Mouse (Mus musculus) heart, embryonic 14.5 days (tissue): ENCODE results near the gene Gper1. TPM values are rescaled to one million over a fixed set of nuclear protein-coding genes. Genes with fewer than 3 reads are reported as not detected.

Experiments
- ATAC-seq: fragments of 200-750 bp; cut with Nextera tagmentation; 2 replicates; pipeline ENCODE4 v1.8.0; 2017; ENCODE audit warnings: low read depth, moderate TSS enrichment; ENCODE audit not compliant: insufficient number of reproducible peaks, insufficient read depth, low FRiP score
- H3K27ac ChIP-seq, 2 experiments: fragments of 200-500 bp in 1 of 2; fragments of 300-500 bp in 1 of 2; sonication (generic) in 1 of 2; replicated peaks in 1 of 2; 2 replicates each; pipeline ENCODE4 v1.5.1; 2012 to 2014; ENCODE audit warnings: low read depth in 2 of 2, low read length in 2 of 2, control low read depth in 1 of 2, mild to moderate bottlenecking in 1 of 2, mixed read lengths in 1 of 2; ENCODE audit not compliant: control insufficient read depth in 1 of 2, insufficient read depth in 1 of 2
- H3K27me3 ChIP-seq: fragments of 300-500 bp; sonication (generic); 2 replicates; pipeline ENCODE4 v1.6.1; 2014; ENCODE audit warnings: mild to moderate bottlenecking, low read length, control low read depth; ENCODE audit not compliant: control insufficient read depth, insufficient read depth
- H3K36me3 ChIP-seq: fragments of 300-500 bp; sonication (generic); 2 replicates; pipeline ENCODE4 v1.6.1; 2014; ENCODE audit warnings: mild to moderate bottlenecking, control low read depth, low read length, mixed read lengths; ENCODE audit not compliant: control insufficient read depth, insufficient read depth
- H3K4me1 ChIP-seq, 2 experiments: fragments of 200-500 bp in 1 of 2; fragments of 300-500 bp in 1 of 2; sonication (generic) in 1 of 2; 2 replicates each; pipeline ENCODE4 v1.6.1; 2012 to 2014; ENCODE audit warnings: low read length in 2 of 2, control low read depth in 1 of 2, mixed read lengths in 1 of 2; ENCODE audit not compliant: control insufficient read depth in 2 of 2, insufficient read depth in 2 of 2
- H3K4me2 ChIP-seq: fragments of 300-500 bp; sonication (generic); 2 replicates; pipeline ENCODE4 v1.6.1; 2014; ENCODE audit warnings: mild to moderate bottlenecking, low read length
- H3K4me3 ChIP-seq, 2 experiments: fragments of 200-500 bp in 1 of 2; fragments of 300-500 bp in 1 of 2; sonication (generic) in 1 of 2; 2 replicates each; pipeline ENCODE4 v1.5.1; 2012 to 2014; ENCODE audit warnings: low read length in 2 of 2, mild to moderate bottlenecking in 2 of 2, control low read depth in 1 of 2, low read depth in 1 of 2, moderate library complexity in 1 of 2; ENCODE audit not compliant: control insufficient read depth in 1 of 2, insufficient read depth in 1 of 2
- H3K9ac ChIP-seq: fragments of 300-500 bp; sonication (generic); 2 replicates; pipeline ENCODE4 v1.6.1; 2014; ENCODE audit warnings: mild to moderate bottlenecking, low read length
- H3K9me3 ChIP-seq: fragments of 300-500 bp; sonication (generic); 2 replicates; pipeline ENCODE4 v1.6.1; 2016; ENCODE audit warnings: low read length, control low read depth; ENCODE audit not compliant: control insufficient read depth
- WGBS: fragments of 180-500 bp; shearing (Covaris S2); extraction: QIAGEN DNeasy Blood & Tissue Kit; methylation state at CpG from one replicate; pipeline ENCODE4 v1.1.7; 2014; 5-methylcytosine and 5-hydroxymethylcytosine counted together
- polyA plus RNA-seq: library from polyadenylated mRNA; unstranded; fragments of >200 nt; fragmentation: Nextera tagmentation; extraction: Ambion mirVana; gene quantifications from 2 replicates; pipeline ENCODE4 v1.2.1, GENCODE M21; 2014

Gene Gper1
- polyA plus RNA-seq, 1 experiment from 2014 or later, result 1.8 TPM

DNA sequence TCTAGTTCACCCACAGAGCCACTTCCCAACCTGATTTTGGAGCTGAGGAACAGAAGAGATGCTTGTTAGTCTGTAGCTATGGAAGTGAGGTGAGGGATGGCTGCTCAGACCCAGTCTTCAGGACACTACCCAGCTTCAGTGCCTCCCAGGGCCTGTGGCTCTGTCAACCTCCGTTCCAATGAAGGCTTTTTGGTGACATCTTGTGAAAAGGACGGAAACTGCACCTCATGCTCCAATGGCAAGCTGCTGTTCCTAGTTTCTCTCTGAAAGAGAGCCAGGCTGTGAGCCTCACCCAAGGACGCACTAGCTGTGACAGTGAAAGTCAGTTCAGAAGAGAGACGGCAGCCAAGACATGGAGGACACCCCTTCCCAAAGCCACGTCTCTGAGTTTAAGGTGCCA is 45.0 kb downstream of the Gper1 start:
- Histone ChIP-seq H3K4me3 (no peak overlapping the region), H3K36me3 (peaks cover 22% of the 10 kb centered on the region), H3K27me3 (no peaks in the 10 kb centered on the region), H3K4me2 (no peak overlapping the region), H3K9me3 (no peaks in the 10 kb centered on the region), H3K9ac (no peak overlapping the region), H3K4me1 (no peaks in the 10 kb centered on the region), H3K27ac (no peak overlapping the region)
- ATAC-seq, result no peak
- 39% methylated on average over 5 of the region's 5 CpGs for WGBS

DNA sequence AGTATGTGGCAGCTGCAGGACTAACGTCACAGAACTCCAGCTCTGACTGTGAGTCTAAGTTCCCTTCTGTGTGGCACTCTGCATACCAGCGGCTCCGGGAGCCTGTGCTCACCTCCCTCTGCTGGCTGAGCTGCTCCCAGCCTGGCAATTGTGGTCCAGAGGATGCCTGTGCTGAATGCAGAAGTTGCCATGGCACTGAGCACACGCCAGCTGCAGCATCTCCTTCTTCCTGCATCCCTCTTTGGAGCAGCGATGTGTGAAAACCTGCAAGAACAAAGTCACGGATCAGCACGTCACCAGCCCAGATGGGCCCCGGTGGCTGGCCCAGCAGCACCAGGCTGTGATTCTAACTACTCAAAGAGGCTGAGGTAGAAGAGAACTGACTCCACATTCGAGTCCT is 51.8 kb downstream of the Gper1 start:
- Histone ChIP-seq H3K9ac (no peak overlapping the region), H3K4me1 (peaks cover 0 to 5% of the 10 kb centered on the region in 2 experiments; a peak in 1 of 4 replicates), H3K27me3 (no peaks in the 10 kb centered on the region), H3K4me3 (no peak overlapping the region), H3K27ac (no peak overlapping the region), H3K9me3 (no peaks in the 10 kb centered on the region), H3K36me3 (peaks cover 89% of the 10 kb centered on the region), H3K4me2 (no peak overlapping the region)
- ATAC-seq, result no peak
- WGBS, result 85% methylated on average over 9 of the region's 9 CpGs

Other genes with a start within 250 kb of the Gper1 start
- 39.6 and 41.4 TPM in 2 replicates for gene Sun1, start 222.5 kb upstream of the Gper1 start, polyA plus RNA-seq
- gene Get4, start 170.8 kb upstream of the Gper1 start, polyA plus RNA-seq, result 138 and 144 TPM in 2 replicates
- gene Adap1, start 97.5 kb upstream of the Gper1 start, polyA plus RNA-seq, result 1.8 and 2.3 TPM in 2 replicates
- gene Cox19, start 71.7 kb upstream of the Gper1 start, polyA plus RNA-seq, result 89.4 and 91.8 TPM in 2 replicates
- not detected in 2 replicates for gene Cyp2w1, start 70.5 kb upstream of the Gper1 start, polyA plus RNA-seq
- 9.3 and 9.5 TPM in 2 replicates for gene Gpr146, start 45.5 kb upstream of the Gper1 start, polyA plus RNA-seq
- 0.32 and 0.36 TPM in 2 replicates for gene C130050O18Rik, start 17.9 kb upstream of the Gper1 start, polyA plus RNA-seq
- 15.4 and 17.0 TPM in 2 replicates for gene 3110082I17Rik, start 37.4 kb downstream of the Gper1 start, polyA plus RNA-seq
- gene Zfand2a, start 61.4 kb downstream of the Gper1 start, polyA plus RNA-seq, result 5.9 and 7.0 TPM in 2 replicates
- not detected in 2 replicates for gene Uncx, start 120.3 kb downstream of the Gper1 start, polyA plus RNA-seq